Mouse (Mus musculus): ENCODE data around the gene Dennd4a. TPM values are rescaled to one million over a fixed set of nuclear protein-coding genes. Genes with fewer than 3 reads are reported as not detected.
A peak's percentile ranks its signal among the peaks of the same experiment; 100 is the strongest.

Dennd4a gene
- 3.7 and 6.2 TPM in 2 replicates for polyA plus RNA-seq (2012)

DNA sequence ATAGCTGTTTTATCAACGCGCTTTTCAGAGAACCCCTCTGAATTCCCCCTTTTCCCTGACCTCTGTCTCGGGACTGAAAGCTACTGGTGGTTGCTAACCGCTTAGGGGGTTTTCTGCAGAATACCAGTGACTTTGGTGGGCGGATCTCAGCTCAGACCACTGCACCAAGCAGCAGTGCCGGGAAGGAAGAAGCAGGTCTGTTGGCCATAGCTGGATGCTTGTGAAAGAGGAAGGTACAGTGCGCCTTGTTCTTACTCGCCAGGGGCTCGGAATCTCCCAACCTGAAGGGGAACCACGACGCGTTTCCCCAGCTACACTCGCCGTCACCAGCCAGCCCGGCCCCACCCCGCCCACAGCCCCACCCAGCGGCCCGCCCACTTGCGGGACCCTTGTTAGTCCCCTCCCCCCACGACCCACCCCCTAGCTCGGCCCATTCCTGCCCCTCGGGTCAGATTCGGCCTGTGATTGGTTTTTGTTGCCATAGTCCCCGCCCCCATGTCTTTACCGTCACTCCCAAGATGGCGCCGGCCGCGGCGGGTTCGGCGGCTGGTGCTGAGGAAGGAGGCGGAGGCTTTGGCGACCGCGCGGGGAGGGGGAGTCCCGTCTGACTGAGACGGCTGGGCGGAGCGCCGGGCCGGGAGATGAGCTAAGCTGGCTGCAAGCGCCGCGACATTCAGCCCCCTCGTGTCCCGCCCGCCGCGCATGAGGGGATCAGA, at the start of gene Dennd4a:
Gene Dennd4a, plus strand, starts transcription at position 519 of the 716 bp plus-strand sequence.
- H3K27me3 ChIP-seq (ENCODE audit: control insufficient read depth) = no peaks in the 10 kb centered on the region
- TF ChIP-seq TAL1 (IDR thresholded peaks at IDR 0.05; ENCODE audit: low read length) (no peak), GATA1 (IDR thresholded peaks at IDR 0.05; ENCODE audit: low read length) (no peak)
- peaks cover 63% of the 10 kb centered on the region for H3K36me3 ChIP-seq (ENCODE audit: control insufficient read depth)
- no peaks in the 10 kb centered on the region for H3K9me3 ChIP-seq (ENCODE audit: control insufficient read depth, low read length)
- H3K4me1 ChIP-seq (ENCODE audit: control insufficient read depth) = peaks cover 81% of the 10 kb centered on the region
- H3K4me3 ChIP-seq (replicated peaks) = peak within 1 kb of the TSS; percentile 96

DNA sequence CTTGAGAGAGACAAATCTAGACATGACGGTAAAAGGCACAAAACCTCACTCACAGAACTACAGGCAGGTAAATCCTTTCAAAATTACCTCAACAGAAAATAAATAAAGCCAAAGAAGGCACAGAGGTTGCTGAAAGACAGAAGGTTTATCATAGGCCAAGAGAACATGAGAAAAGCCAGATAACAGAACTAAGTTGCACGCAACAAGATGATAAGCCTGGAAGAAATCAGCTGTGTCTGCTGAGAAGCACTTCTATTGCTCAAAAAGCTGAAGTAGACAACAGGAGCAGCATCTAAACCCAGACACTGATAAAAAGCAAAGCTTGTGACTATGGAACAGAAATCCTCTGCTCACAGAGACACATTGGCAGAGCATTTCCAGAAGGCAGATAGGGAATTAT, 46.3 kb upstream of the Dennd4a start:
- no peak for TF ChIP-seq TAL1 (IDR thresholded peaks at IDR 0.05; ENCODE audit: low read length)
- no peak for TF ChIP-seq GATA1 (IDR thresholded peaks at IDR 0.05; ENCODE audit: low read length)
- peaks cover 3% of the 10 kb centered on the region for H3K9me3 ChIP-seq (ENCODE audit: control insufficient read depth, low read length)
- H3K4me3 ChIP-seq (replicated peaks) = no peak overlapping the region
- no peaks in the 10 kb centered on the region for H3K36me3 ChIP-seq (ENCODE audit: control insufficient read depth)
- no peaks in the 10 kb centered on the region for H3K27me3 ChIP-seq (ENCODE audit: control insufficient read depth)
- H3K4me1 ChIP-seq (ENCODE audit: control insufficient read depth) = peaks cover 6% of the 10 kb centered on the region

DNA sequence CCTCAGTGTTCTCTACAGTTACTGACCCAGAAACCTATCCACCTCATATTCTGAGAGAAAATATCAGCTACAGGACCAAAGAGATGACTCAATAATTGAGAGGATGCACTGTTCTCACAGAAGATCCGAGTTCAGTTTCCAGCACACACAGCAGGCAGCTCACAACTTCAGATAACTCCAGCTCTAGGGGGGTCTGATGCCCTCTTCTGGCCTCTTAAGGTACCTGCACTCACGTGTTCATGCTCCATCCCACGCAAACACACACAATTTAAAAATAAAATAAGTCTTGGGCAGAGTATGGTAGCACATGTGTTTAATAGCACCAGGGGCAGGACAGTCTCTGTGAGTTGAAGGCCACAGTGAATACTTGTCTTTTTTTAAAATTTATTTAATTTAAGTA, 45.0 kb upstream of the Dennd4a start:
- Histone ChIP-seq H3K27me3 (ENCODE audit: control insufficient read depth) (peaks cover under 1% of the 10 kb centered on the region), H3K36me3 (ENCODE audit: control insufficient read depth) (no peaks in the 10 kb centered on the region), H3K9me3 (ENCODE audit: control insufficient read depth, low read length) (peaks cover 3% of the 10 kb centered on the region), H3K4me1 (ENCODE audit: control insufficient read depth) (peaks cover 6% of the 10 kb centered on the region), H3K4me3 (replicated peaks) (no peak overlapping the region)
- TF ChIP-seq GATA1 (IDR thresholded peaks at IDR 0.05; ENCODE audit: low read length) (no peak), TAL1 (IDR thresholded peaks at IDR 0.05; ENCODE audit: low read length) (no peak)

DNA sequence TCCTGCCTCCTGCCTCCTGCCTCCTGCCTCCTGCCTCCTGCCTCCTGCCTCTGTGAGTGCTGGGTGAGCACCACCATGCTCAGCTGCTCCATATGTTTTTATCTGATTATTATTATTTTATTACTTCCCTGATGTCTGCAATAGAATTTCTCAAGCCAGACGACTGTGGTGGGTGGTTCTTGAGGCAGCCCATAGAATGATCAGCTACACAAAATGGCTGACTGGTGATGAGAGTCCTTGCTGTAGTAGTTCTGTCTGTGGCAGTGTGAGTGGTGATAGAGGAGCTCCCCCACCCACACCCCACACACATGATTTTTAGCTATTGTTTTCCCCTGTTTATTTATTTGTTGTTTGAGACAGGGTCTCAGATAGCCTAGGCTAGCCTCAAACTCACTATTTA, 43.3 kb upstream of the Dennd4a start:
- peaks cover 6% of the 10 kb centered on the region for H3K27me3 ChIP-seq (ENCODE audit: control insufficient read depth)
- H3K36me3 ChIP-seq (ENCODE audit: control insufficient read depth) = no peaks in the 10 kb centered on the region
- peaks cover 3% of the 10 kb centered on the region for H3K9me3 ChIP-seq (ENCODE audit: control insufficient read depth, low read length)
- TF ChIP-seq GATA1 (IDR thresholded peaks at IDR 0.05; ENCODE audit: low read length) = no peak
- no peak for TF ChIP-seq TAL1 (IDR thresholded peaks at IDR 0.05; ENCODE audit: low read length)
- H3K4me3 ChIP-seq (replicated peaks) = no peak overlapping the region
- peaks cover 6% of the 10 kb centered on the region for H3K4me1 ChIP-seq (ENCODE audit: control insufficient read depth)

DNA sequence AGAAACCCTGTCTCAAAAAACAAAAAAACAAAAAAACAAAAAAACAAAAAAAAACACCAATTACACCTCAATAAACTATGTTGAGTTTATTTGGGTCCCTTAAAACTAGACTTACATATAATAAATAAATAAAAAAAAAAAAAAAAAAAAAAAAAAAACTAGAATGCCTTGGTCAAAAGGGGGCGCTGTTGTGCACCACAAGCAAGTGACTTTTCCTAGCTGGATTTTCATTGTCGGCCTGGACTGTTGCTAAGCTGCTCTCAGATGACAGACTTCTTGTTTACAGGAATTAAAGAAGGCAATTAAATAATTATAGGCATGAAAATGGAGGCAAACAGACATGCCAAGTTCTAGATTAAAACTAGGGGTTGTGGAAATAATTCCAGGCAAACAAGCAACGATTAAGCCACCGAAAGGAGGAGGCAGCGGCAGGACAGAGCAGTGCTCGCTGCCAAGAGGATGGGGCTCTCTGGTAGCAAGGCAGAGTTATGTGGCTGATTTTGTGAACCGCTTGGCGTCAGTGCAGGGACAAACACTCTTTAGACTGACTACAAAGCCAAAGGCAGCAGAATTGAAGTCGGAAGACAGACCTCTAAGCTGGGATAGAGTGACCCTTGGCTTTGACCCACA, 42.0 kb upstream of the Dennd4a start:
- H3K27me3 ChIP-seq (ENCODE audit: control insufficient read depth) = peaks cover 6% of the 10 kb centered on the region
- H3K4me3 ChIP-seq (replicated peaks) = no peak overlapping the region
- no peaks in the 10 kb centered on the region for H3K36me3 ChIP-seq (ENCODE audit: control insufficient read depth)
- peaks cover 3% of the 10 kb centered on the region for H3K9me3 ChIP-seq (ENCODE audit: control insufficient read depth, low read length)
- H3K4me1 ChIP-seq (ENCODE audit: control insufficient read depth) = peaks cover 6% of the 10 kb centered on the region
- TF ChIP-seq GATA1 (IDR thresholded peaks at IDR 0.05; ENCODE audit: low read length) = no peak
- no peak for TF ChIP-seq TAL1 (IDR thresholded peaks at IDR 0.05; ENCODE audit: low read length)

DNA sequence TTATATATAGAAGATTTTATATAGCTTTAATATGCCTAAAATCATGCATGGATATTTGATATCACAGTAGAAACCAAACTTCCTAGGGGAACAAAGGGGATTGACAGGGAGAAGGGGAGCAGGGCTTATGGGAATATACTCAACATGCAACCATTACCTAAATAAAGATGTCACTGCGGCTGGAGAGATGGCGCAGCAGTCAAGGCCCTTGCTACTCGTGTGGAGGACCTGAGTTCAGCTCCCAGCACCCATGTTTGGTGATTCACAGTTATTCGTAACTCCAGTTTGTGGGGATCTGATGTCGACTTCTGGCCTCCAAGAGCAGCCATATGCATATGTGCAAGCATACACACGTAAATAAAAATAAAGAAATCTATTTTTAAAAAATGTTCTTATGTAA, 41.2 kb upstream of the Dennd4a start:
- TF ChIP-seq TAL1 (IDR thresholded peaks at IDR 0.05; ENCODE audit: low read length) = no peak
- no peak for TF ChIP-seq GATA1 (IDR thresholded peaks at IDR 0.05; ENCODE audit: low read length)

DNA sequence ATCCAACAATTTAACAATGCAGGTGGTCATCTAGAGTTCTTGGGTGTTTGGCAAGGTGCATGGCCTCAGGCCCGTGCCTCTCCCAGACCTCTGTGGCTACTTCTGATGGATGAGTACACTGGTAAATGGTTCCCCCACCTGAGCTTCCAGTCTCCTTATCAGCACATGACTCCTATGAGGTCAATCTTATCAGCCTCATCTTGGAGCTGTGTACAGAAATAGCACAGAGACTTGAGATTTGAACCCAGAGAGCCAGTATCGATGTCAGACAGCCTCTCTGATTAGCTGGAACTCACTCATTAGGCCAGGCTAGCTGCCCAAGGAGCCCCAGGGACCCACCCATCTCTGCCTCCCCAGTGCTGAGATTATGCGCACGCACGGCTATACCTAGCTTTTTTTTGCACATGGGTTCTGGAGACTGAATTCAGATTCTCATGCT, 40.7 kb upstream of the Dennd4a start:
- Histone ChIP-seq H3K4me1 (ENCODE audit: control insufficient read depth) (no peaks in the 10 kb centered on the region), H3K9me3 (ENCODE audit: control insufficient read depth, low read length) (peaks cover 3% of the 10 kb centered on the region), H3K27me3 (ENCODE audit: control insufficient read depth) (peaks cover 6% of the 10 kb centered on the region), H3K4me3 (replicated peaks) (no peak overlapping the region), H3K36me3 (ENCODE audit: control insufficient read depth) (no peaks in the 10 kb centered on the region)
- TF ChIP-seq TAL1 (IDR thresholded peaks at IDR 0.05; ENCODE audit: low read length) (no peak), GATA1 (IDR thresholded peaks at IDR 0.05; ENCODE audit: low read length) (no peak)

More for the DNA sequence above, 41.2 kb upstream of the Dennd4a start:
- H3K4me1 ChIP-seq (ENCODE audit: control insufficient read depth) = peaks cover 2% of the 10 kb centered on the region
- H3K9me3 ChIP-seq (ENCODE audit: control insufficient read depth, low read length) = peaks cover 3% of the 10 kb centered on the region
- no peaks in the 10 kb centered on the region for H3K36me3 ChIP-seq (ENCODE audit: control insufficient read depth)
- H3K4me3 ChIP-seq (replicated peaks) = no peak overlapping the region
- peaks cover 6% of the 10 kb centered on the region for H3K27me3 ChIP-seq (ENCODE audit: control insufficient read depth)

DNA sequence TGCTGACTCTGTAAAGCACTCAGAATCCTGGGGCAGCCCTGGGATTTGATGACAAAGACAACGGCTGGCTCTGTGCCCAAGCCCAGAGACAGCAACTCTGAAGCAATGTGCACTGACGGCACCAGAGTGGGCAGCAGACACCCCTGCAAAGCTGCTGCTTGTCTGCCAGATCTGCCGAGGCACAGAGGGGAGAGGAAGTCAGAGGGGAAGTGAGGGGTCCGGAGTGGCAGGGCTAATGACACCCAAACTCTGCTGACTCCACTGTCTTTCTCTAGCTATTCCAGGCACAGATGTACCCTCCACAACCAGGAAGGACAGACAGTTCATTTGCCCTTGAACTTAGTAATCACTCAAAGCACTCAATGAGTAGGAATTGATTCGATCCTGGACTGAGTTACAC, 39.9 kb upstream of the Dennd4a start:
- TF ChIP-seq TAL1 (IDR thresholded peaks at IDR 0.05; ENCODE audit: low read length) (no peak), GATA1 (IDR thresholded peaks at IDR 0.05; ENCODE audit: low read length) (no peak)
- no peak overlapping the region for H3K4me3 ChIP-seq (replicated peaks)
- peaks cover 6% of the 10 kb centered on the region for H3K27me3 ChIP-seq (ENCODE audit: control insufficient read depth)

DNA sequence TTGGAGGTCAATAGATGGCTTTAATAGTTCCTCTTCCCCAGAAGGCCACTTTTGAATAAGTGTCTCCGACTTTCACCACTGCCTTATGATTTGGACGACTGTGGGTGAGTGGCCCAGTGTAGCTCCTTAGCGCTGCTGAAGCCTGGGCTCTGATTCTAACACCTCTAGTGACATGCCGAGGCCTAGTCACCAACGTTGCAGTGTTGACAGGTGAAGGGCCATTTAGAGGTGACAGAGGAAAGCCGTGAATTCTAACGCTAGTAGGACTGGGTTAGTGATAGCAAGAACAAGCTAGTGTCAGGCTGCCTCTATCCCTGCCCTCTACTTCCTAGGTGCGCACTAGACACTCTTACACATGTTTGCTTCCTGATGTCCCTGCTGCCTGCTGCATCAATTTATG, 37.9 kb upstream of the Dennd4a start:
- Histone ChIP-seq H3K4me1 (ENCODE audit: control insufficient read depth) (peaks cover 3% of the 10 kb centered on the region; the same call in 1 of the 2 replicates), H3K4me3 (replicated peaks) (no peak overlapping the region), H3K36me3 (ENCODE audit: control insufficient read depth) (no peaks in the 10 kb centered on the region), H3K9me3 (ENCODE audit: control insufficient read depth, low read length) (no peaks in the 10 kb centered on the region), H3K27me3 (ENCODE audit: control insufficient read depth) (peaks cover 6% of the 10 kb centered on the region)
- TF ChIP-seq GATA1 (IDR thresholded peaks at IDR 0.05; ENCODE audit: low read length) (no peak), TAL1 (IDR thresholded peaks at IDR 0.05; ENCODE audit: low read length) (no peak)

More for the DNA sequence above, 39.9 kb upstream of the Dennd4a start:
- Histone ChIP-seq H3K4me1 (ENCODE audit: control insufficient read depth) (no peaks in the 10 kb centered on the region), H3K9me3 (ENCODE audit: control insufficient read depth, low read length) (no peaks in the 10 kb centered on the region; the same call in 1 of the 2 replicates), H3K36me3 (ENCODE audit: control insufficient read depth) (no peaks in the 10 kb centered on the region)
